Mouse (Mus musculus) embryo, embryonic 9.5 days (tissue): ENCODE data around the gene Clec12b.
"Not testable (repeated sequence)": the region's sequence is repeated elsewhere in the genome, so short reads cannot be mapped to it uniquely, and the experiment has no call there.

Experiments used
- DNase-seq: peaks from one replicate; pipeline ENCODE4 v3.0.0-alpha.2; 2017; ENCODE audit errors: extremely low spot score

Clec12b gene

DNA sequence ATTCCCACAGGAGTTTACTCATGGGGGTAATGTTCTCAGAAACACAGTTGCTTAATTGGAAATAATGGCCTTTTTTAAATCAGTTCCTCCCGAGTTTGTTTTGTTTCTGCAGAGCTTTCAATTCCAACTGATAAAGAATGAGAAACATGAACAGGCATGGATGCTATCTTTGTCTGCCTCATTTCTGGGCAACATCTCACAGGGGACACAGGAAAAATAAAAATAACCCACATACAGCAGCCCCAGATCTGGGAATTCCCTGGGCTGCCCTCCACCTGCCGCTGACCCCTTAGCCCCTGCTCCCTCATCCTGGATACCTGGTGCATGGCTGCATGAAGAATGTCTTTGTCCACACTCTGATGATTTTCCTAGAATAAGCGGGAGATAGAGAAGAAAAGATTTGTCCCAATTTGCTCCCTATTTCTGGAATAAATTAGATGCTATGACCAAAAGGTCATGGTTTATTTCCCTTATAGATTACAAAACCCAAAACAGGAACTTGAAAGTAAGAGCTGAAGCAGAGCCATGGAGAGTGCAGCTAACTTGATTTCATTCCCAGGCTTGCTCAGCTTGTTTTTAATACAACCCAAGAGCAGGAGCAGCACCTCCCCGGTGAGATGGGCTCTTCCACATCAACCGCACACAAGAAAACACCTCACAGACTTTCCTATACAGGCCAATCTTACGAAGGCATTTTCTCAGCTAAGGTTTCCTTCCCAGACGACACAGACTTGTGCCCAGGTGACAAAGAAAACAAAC is 16.1 kb downstream of the Clec12b start:
- no peak for DNase-seq

DNA sequence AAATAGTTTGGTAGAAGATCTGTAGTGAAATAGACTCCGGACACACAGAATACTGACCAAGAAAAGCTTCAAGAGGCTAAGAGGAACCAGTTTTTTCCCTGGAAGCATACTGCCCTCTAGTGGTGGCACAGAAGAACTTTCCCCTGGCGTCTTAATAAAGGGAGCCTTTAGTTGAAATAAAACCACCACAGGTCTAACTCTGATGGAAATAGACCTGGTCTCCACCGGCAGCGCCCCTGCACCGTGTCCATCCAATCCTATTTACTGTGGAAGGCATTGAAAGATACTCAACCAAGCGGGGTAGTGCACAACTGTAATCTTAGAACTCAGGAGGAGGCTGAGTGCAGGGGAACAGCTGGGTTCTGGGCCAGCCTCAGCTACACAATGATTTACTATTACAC is 19.7 kb downstream of the Clec12b start:
- DNase-seq: peak; percentile 50

DNA sequence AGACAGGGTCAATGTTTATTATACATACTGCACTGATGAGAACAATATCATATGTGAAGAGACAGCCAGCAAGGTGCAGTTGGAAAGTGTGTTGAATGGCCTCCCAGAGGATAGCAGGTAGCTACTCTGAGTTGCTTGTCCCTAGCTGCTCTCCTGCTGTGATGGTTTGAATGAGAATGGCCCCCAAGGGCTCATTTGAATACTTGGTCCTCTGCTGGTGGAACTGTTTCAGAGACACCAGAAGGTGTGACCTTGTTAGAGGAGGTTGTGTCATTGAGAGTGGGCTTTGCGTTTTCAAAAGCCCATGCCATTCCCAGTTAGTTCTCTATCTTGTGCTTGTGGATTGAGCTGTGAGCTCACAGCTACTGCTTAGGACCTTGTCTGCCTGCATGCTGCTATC is 21.7 kb downstream of the Clec12b start:
- DNase-seq: no peak

DNA sequence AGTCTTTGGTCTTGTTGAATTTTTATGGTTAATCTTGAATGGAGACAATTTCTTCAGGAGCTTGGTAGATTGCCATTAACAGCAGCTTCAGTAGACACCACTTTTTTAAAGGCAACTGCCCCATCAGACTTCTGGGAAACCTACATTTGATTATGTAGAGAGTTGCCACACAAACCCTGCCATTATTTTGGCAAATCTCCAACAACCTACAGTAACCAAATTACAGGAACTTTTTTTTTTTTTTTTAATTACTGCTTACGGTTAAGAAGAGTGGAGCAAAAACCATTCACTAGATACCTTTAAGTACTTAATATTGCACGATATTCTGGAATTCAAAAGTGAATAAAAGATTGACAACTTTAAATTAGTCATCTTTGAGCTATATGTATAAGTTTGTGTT is 26.2 kb downstream of the Clec12b start:
- DNase-seq: no peak

DNA sequence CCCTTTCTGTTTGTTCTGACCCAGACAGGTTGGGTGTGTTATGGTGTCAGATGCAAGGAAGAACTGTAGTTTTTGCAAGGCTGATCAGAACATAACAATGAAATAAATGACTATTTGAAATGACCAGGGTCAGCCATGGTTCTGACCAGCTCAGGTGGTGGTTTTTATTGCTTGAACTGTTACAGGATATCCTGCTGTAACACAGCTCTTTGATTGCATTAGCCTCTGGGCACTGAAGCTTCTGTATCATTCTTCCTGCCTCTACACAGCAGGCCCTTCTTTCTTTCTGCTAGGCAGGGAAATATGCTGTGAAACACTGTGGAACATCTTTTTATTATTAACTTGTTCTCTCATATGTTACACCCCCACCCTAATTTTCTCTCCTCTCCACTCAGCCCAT is 29.2 kb downstream of the Clec12b start:
- DNase-seq: no peak

DNA sequence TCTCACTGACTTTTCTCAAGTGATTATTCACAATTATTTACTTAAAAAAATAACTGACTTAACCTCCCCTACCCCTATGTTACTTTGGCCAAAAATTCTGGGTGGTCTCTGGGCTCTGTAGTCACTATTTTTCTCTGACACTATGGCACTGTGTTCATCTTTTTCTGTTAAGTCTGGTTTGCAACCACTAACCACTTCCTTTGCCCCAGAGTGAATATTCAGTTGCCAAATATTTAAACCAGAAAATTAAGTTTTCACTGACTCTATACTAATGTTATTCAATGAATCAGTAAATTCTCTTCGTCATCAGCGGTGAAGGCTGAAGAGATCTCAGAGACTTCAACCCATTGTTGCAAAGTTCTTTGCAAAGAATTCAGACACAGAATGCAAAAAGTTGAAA is 29.9 kb downstream of the Clec12b start:
- DNase-seq: no peak

DNA sequence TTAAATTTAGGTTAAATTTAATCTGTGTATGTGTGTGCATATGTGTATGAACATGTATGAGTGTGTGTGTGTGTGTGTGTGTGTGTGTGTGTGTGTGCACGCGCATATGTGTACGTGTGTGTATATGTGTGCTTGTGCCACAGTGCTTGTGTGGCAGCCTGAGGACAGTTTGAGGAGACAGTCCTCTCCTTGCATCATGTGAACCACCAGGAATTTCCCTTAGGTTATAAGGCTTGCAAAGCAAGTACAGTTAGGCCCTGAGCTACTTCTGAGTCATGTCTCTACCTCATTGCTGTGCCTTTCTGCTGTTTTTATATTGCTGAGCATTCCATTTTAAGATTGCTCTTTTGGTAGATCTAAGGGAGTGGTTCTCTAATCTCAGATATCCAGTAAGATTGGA is 34.6 kb downstream of the Clec12b start:
- no peak for DNase-seq

DNA sequence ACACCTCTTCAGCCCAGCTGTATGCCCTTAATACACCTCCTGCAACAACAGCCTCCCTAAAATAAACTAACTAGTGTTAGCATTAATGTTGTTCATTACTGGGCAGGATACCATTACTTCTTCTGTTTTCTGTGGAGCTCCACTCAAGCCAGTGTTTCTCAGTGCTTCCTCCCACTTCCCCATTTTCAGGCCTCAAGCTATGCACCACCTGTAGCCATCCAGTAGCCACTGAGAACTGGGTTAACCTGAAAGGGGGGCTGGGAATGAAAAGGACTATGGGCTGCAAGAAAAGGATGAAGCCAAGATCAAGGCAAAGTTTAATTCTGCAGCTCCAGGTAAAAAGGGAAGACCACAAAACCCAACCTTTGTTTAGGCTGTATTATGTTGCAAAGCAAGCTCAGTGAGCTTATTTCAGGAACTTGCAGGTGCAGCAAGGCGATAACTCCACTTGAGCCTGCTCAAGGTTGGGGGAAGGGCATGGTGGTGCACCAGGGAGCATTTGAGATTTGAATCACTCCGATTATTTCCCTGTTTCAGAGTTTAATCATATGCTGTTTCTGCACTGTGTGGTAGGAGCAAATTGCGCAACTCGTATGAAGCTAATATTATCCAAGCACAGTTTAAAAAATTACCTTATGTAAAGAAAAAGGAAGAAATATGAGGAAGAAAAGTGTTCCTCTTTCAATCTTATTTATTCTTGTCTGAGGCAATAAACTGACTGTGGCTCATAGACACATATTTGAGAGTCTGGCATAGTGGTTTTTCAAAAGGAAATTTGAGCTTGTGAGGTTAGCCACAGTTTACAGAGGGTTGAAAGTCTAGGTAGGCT is 35.9 kb downstream of the Clec12b start:
- DNase-seq: no peak

DNA sequence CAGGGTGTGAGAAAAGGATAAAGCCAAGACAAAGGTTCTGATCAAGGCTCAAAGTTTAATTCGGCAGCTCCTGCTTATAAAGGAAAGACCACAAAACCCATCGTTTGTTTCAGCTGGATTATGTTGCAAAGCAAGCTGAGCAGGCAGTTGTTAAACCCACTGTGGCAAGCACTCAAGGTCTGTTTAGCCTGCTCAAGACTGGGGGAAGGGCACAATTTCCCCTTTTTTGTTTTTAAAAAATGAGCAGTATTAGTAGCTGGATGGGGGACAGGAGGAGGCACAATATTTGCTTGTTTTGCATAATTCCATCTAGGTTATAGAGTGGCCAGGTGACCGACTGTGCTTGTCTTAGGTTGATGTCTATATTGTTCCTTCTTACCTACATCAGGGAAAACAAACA is 41.3 kb downstream of the Clec12b start:
- no peak for DNase-seq

DNA sequence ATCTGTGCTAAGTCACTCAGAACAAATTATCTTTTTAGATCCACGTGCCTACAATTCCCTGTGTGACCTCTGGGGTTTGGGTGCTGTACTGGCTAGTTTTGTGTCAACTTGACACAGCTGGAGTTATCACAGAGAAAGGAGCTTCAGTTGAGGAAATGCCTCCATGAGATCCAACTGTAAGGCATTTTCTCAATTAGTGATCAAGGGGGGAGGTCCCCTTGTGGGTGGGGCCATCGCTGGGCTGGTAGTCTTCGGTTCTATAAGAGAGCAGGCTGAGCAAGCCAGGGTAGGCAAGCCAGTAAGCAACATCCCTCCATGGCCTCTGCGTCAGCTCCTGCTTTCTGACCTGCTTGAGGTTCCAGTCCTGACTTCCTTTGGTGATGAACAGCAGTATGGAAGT is 43.3 kb downstream of the Clec12b start, which contains the start of gene Clec12a:
Clec12a (plus strand) TSS at position 301 of the 400 bp plus-strand sequence.
- not testable (repeated sequence) for DNase-seq

DNA sequence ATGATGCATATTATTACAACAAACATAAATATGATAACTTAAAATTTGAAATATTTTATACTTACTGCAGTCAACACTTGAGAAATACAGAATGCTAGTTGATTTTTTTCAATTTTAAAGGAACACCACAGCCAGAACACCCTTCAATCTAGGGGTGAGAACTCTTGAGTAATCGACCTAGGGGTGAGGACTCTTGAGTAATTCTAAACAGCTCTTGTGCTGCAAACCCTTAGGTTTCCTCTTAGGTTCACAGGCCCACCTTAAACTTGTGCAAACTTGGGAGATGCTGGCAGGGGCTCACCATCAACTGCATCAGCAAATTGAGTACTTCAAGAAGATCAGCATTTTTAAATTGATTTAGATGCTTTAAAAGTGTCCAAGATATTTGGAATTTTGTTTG is 47.9 kb downstream of the Clec12b start:
- DNase-seq: no peak

DNA sequence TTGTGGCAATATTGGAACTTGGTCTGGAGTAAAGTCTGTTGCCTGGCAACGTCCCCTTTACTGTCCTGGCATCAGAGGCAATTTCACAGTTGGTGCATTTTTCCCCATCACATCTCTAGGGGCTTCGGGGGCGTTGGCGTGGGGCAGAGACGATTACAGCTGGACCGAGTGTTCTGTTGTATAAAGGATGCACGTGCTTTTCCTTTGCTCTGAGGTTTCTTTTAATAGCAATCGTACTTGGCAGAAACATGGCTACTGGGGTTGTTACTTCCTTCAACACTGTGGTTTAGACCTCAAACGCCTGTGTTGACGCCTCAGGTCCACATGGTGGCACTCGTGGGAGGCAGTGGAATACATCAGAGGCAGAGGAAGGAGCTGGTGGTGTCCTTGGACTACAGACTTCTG is 52.0 kb downstream of the Clec12b start:
- DNase-seq: peak; percentile 24

DNA sequence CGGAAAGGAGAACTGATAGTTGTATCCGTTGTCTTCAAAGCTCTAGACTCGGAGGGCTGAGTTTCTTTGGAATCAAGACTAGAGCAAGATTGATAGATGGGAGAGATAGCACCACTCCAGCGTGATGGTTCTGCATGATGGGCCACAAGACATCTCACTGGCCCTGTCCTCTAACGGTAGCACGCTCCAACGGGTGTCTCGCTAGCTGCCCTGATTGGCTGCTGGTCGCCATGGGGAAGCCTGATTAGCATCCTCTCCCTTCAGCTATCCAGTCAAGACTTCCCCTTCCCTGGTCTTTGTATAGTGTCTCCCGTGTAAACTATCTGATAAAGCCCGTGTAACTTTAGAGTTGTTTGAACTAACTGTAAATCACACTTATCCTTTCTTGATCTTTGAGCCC is 54.1 kb downstream of the Clec12b start, which contains the start of gene 4922502D21Rik:
4922502D21Rik (minus strand) TSS at position 187 of the 400 bp plus-strand sequence.
- DNase-seq: no peak

DNA sequence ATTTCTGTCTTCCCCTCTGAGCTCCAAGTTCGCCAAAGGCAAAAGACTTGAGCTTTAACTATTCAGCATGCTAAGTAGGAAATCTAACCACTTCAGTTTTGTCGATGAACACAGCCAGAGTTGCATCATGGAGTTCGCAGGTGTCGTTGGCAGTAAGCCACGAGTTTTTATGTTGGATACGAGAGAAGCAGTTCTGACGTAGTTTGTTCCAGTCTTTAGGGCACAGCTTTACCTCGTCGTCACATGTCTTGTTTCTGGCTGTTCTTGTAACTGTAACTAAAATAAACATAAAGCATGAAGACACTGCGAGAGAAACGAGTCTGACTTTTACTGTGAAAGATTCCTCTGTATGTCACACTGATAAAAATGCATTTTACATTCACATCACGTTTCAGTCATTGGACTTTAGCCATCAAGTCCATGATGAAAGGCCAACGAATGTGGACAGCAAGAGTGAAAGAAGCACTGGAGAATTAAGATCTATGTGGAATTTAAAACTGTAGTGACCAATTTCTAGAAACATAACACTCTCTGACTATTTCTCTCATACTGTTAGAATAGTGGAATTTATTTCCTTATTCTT is 59.0 kb downstream of the Clec12b start:
- DNase-seq: no peak

DNA sequence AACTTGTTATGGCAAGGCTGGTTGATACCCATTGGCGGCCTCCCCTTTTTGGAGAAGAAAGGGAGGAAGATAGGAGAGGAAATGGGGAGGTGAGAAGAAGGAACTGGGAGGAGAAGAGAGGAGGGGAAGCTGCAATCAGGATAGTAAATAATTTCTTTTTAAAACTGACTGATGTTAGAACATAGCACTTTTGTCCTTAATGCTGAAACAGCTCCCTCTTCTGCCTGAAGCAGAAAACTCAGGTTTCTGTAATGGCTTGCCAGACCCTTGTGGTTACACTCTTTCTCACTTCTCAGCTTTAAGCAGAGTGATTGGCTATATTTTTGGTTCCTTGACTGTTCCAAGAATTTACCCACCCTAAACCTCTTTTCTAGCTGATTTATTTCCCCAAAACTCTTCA is 59.7 kb downstream of the Clec12b start:
- DNase-seq: no peak
